Mouse (Mus musculus): ENCODE data around the gene Svopl. TPM values are rescaled to one million over a fixed set of nuclear protein-coding genes. Genes with fewer than 3 reads are reported as not detected.

Svopl gene
- polyA plus RNA-seq, 1 experiment from 2014 or later = 0.08 TPM

DNA sequence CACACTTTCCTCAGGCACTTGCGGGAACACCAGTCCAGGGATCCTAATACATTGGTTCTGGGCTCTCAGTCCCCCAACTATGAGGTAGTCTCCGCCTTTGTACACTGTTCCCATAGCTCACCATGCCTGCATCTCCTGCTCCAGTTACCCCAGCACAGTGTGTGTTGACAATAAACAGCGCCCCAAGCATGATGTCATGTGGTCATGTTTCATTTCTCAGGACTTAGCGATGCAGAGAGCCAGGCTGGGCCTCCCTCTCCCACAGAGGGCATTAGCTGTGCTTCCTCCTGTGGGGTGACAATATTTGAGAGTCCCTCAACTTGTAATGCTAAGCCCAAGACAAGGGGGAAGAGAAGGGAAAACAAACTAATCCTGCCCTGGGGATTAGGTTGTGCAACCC is 1.2 kb upstream of the Svopl start:
- WGBS (ENCODE audit: insufficient replicate concordance) = 71% methylated on average over 4 of the region's 4 CpGs
- no peaks in the 10 kb centered on the region for H3K36me3 ChIP-seq (replicated peaks; ENCODE audit: insufficient read depth, low read length)
- DNase-seq = no peak
- TF ChIP-seq EP300 (IDR thresholded peaks at IDR 0.05; ENCODE audit: low read depth) = no peak
- no peak for TF ChIP-seq CTCF (IDR thresholded peaks at IDR 0.05; ENCODE audit: low read depth)
- 0 out of 2 replicates have a peak overlapping the region, but pooled peaks have one; percentile 16 for H3K27ac ChIP-seq (ENCODE audit: low read depth)
- no peaks in the 10 kb centered on the region for H3K4me1 ChIP-seq (ENCODE audit: insufficient read depth)
- no peak for ATAC-seq
- H3K4me3 ChIP-seq (ENCODE audit: low read depth, low read length) = no peak overlapping the region
- no peaks in the 10 kb centered on the region for H3K9me3 ChIP-seq (ENCODE audit: low read length)
- H3K9ac ChIP-seq (replicated peaks) = no peak overlapping the region
- no peak overlapping the region for H3K4me2 ChIP-seq (ENCODE audit: low read depth, low read length)
- no peaks in the 10 kb centered on the region for H3K27me3 ChIP-seq (ENCODE audit: insufficient read depth, low read length)

DNA sequence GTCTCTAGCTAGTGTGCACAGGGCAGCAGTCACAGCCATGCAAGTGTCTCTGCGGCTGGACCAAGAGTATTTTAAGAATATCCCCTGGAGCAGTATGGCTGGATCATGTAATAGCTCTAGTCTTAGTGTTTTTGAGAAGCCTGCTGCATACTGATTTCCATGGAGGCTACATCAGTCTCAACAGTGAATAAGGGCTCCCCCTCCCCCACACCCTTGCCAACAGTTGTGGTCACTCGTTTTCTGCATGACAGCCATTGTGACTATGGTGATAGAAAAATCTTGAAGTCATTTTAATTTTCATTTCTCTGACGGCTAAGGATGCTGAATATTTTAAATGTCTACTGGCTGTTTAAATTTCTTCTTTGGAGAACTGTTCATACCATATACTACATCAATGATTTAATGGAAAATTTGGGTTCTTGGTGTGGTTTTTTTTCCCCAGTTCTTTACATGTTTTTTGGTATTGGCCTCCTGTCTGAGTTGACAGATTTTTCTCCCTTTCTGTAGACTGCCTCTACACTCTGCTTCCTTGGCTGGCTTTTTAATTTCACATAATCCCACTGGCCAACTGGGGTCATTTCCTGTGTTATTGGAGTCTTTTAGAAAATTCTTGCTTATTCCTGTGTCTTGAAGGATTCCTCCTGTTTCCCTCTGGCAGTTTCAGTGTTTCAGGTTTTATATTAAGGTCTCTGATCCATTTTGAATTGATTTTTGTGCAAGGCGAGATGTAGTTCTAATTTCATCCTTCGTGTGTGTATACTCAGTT is 13.8 kb downstream of the Svopl start:
- no peak overlapping the region for H3K4me2 ChIP-seq (ENCODE audit: low read depth, low read length)
- H3K27me3 ChIP-seq (ENCODE audit: insufficient read depth, low read length) = no peaks in the 10 kb centered on the region
- WGBS (ENCODE audit: insufficient replicate concordance) = 69% methylated on average over 5 of the region's 5 CpGs
- no peak overlapping the region for H3K9ac ChIP-seq (replicated peaks)
- H3K4me1 ChIP-seq (ENCODE audit: insufficient read depth) = no peaks in the 10 kb centered on the region
- no peak overlapping the region for H3K4me3 ChIP-seq (ENCODE audit: low read depth, low read length)
- ATAC-seq = no peak
- no peaks in the 10 kb centered on the region for H3K9me3 ChIP-seq (ENCODE audit: low read length)
- H3K27ac ChIP-seq (ENCODE audit: low read depth) = no peak overlapping the region
- TF ChIP-seq EP300 (IDR thresholded peaks at IDR 0.05; ENCODE audit: low read depth) = no peak
- TF ChIP-seq CTCF (IDR thresholded peaks at IDR 0.05; ENCODE audit: low read depth) = no peak
- DNase-seq = no peak
- no peaks in the 10 kb centered on the region for H3K36me3 ChIP-seq (replicated peaks; ENCODE audit: insufficient read depth, low read length)

DNA sequence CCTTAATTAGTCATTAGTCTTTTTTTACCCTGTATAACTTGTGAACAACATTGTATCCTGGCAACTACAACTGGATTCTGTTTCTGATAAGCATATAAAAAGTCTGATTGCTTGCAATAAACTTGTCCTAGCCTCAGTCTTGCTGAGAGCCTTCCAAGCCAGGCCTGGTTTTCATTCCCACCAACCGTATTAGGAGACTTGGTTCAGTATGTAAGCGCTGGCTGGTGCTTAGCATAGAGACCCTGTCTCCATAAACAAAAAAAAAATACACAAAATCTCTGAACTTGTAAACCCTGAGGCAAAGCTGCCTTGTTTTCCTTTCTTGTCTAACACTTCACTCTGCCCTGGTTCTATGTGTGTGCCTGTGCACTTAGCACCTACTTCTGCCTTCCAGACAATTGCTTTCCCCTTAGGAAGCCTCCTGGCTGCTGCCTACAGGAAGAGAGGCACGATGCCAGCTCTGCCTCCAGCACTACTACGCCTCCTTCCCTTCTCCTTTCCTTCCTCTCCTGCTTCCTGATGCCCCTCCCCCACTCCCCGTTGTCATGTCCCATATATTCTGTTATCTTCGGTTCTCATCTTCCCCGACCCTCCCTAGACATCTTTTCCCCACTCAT is 14.8 kb downstream of the Svopl start:
- Histone ChIP-seq H3K9ac (replicated peaks) (no peak overlapping the region), H3K27me3 (ENCODE audit: insufficient read depth, low read length) (no peaks in the 10 kb centered on the region), H3K4me3 (ENCODE audit: low read depth, low read length) (no peak overlapping the region), H3K9me3 (ENCODE audit: low read length) (no peaks in the 10 kb centered on the region), H3K4me2 (ENCODE audit: low read depth, low read length) (no peak overlapping the region), H3K27ac (ENCODE audit: low read depth) (no peak overlapping the region), H3K36me3 (replicated peaks; ENCODE audit: insufficient read depth, low read length) (no peaks in the 10 kb centered on the region), H3K4me1 (ENCODE audit: insufficient read depth) (no peaks in the 10 kb centered on the region)
- ATAC-seq (no peak), DNase-seq (no peak)
- TF ChIP-seq CTCF (IDR thresholded peaks at IDR 0.05; ENCODE audit: low read depth) (no peak), EP300 (IDR thresholded peaks at IDR 0.05; ENCODE audit: low read depth) (no peak)
- WGBS (ENCODE audit: insufficient replicate concordance) = 48% methylated on average over 7 of the region's 7 CpGs

DNA sequence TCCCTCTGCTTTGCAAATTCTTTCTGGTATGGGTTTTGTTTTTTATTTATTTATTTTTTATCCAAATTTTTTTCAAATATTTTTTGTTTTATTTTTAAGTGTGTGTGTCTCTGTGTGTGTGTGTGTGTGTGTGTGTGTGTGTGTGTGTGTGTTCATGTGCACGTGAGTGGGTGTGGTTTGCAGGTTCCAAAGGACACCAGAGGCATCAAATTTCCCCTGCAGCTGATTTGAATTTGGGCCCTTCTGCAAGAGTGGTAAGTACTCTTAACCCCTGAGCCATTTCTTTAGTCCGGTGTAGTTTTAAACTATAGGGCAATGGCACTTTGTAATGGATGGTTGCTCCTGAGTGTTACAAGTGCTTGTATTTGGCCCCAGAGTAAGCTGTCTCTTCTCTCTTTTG is 18.6 kb downstream of the Svopl start:
- Histone ChIP-seq H3K27me3 (ENCODE audit: insufficient read depth, low read length) (no peaks in the 10 kb centered on the region), H3K27ac (ENCODE audit: low read depth) (no peak overlapping the region), H3K4me2 (ENCODE audit: low read depth, low read length) (no peak overlapping the region), H3K4me3 (ENCODE audit: low read depth, low read length) (no peak overlapping the region), H3K36me3 (replicated peaks; ENCODE audit: insufficient read depth, low read length) (no peaks in the 10 kb centered on the region), H3K4me1 (ENCODE audit: insufficient read depth) (no peaks in the 10 kb centered on the region), H3K9me3 (ENCODE audit: low read length) (no peaks in the 10 kb centered on the region), H3K9ac (replicated peaks) (no peak overlapping the region)
- WGBS (ENCODE audit: insufficient replicate concordance) = 65% methylated on average over 2 of the region's 2 CpGs
- ATAC-seq = no peak
- DNase-seq = no peak
- TF ChIP-seq CTCF (IDR thresholded peaks at IDR 0.05; ENCODE audit: low read depth) = no peak
- no peak for TF ChIP-seq EP300 (IDR thresholded peaks at IDR 0.05; ENCODE audit: low read depth)

DNA sequence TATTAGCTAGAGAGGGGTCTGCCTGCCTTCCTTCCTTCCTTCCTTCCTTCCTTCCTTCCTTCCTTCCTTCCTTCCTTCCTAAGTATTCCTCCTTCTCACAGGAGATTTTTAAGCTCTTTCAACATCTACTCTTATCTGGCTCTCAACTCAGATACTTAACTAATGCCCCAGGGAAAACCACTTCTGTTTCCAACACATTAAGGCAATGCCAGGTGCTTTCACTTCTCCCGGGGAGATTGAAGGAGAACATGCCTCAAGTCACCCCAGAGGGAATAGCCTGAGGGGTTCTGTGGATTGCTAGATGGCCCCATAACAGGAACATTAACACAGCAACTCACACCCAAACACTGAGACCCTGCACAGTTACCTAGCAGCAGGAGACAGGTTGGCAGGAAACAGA is 19.0 kb downstream of the Svopl start:
- no peak for DNase-seq
- 55% methylated on average over 1 of the region's 1 CpGs for WGBS (ENCODE audit: insufficient replicate concordance)

DNA sequence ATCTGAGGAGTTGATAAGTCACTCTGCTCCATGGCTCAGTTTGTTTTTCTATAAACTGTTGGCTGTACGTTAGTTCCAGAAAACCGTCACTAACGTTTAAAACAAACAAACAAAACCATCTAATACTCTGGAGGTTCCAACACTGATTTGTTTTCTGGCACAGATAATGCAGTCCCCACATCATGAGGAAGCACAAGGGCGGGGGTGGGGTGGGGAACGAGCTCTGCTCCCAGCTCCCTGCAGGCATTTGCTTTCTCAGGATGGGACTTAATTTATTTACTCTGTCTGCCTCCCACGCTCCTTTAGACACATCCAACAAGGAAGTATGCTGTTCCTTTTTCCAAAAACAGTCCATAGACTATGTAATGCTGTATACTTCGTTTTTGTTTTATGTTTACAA is 23.5 kb downstream of the Svopl start:
- no peak overlapping the region for H3K27ac ChIP-seq (ENCODE audit: low read depth)
- no peak for ATAC-seq
- H3K9me3 ChIP-seq (ENCODE audit: low read length) = no peaks in the 10 kb centered on the region
- no peaks in the 10 kb centered on the region; the same call in 1 of the 2 replicates for H3K4me1 ChIP-seq (ENCODE audit: insufficient read depth)
- H3K4me3 ChIP-seq (ENCODE audit: low read depth, low read length) = no peak overlapping the region
- no peak for DNase-seq
- H3K36me3 ChIP-seq (replicated peaks; ENCODE audit: insufficient read depth, low read length) = no peaks in the 10 kb centered on the region
- TF ChIP-seq CTCF (IDR thresholded peaks at IDR 0.05; ENCODE audit: low read depth) (no peak), EP300 (IDR thresholded peaks at IDR 0.05; ENCODE audit: low read depth) (no peak)
- no peaks in the 10 kb centered on the region for H3K27me3 ChIP-seq (ENCODE audit: insufficient read depth, low read length)
- H3K4me2 ChIP-seq (ENCODE audit: low read depth, low read length) = no peak overlapping the region
- no peak overlapping the region for H3K9ac ChIP-seq (replicated peaks)
- 41% methylated on average over 7 of the region's 7 CpGs for WGBS (ENCODE audit: insufficient replicate concordance)

More for the DNA sequence above, 19.0 kb downstream of the Svopl start:
- no peaks in the 10 kb centered on the region for H3K4me1 ChIP-seq (ENCODE audit: insufficient read depth)
- H3K36me3 ChIP-seq (replicated peaks; ENCODE audit: insufficient read depth, low read length) = no peaks in the 10 kb centered on the region
- no peak for TF ChIP-seq CTCF (IDR thresholded peaks at IDR 0.05; ENCODE audit: low read depth)
- TF ChIP-seq EP300 (IDR thresholded peaks at IDR 0.05; ENCODE audit: low read depth) = no peak
- no peak overlapping the region for H3K9ac ChIP-seq (replicated peaks)
- H3K4me2 ChIP-seq (ENCODE audit: low read depth, low read length) = no peak overlapping the region
- H3K27me3 ChIP-seq (ENCODE audit: insufficient read depth, low read length) = no peaks in the 10 kb centered on the region
- no peak overlapping the region for H3K27ac ChIP-seq (ENCODE audit: low read depth)
- ATAC-seq = no peak
- H3K9me3 ChIP-seq (ENCODE audit: low read length) = no peaks in the 10 kb centered on the region
- H3K4me3 ChIP-seq (ENCODE audit: low read depth, low read length) = no peak overlapping the region
